Mouse (Mus musculus) common myeloid progenitor, adult 5-6 weeks (primary cell): ENCODE measurements at regions not wholly inside any gene's neighbourhood (a gene's known extent, or its start where the extent isn't known, plus 50 kb on each side); places are given as distances from the start of the nearest gene placed in this dataset.
A peak's percentile ranks its signal among the peaks of the same experiment; 100 is the strongest.

Experiments used
- ATAC-seq: replicated peaks from 2 replicates; pipeline ENCODE4 v1.8.0; 2016; ENCODE audit warnings: low read depth, mild to moderate bottlenecking, moderate TSS enrichment, inconsistent platforms; ENCODE audit not compliant: poor library complexity, severe bottlenecking

DNA sequence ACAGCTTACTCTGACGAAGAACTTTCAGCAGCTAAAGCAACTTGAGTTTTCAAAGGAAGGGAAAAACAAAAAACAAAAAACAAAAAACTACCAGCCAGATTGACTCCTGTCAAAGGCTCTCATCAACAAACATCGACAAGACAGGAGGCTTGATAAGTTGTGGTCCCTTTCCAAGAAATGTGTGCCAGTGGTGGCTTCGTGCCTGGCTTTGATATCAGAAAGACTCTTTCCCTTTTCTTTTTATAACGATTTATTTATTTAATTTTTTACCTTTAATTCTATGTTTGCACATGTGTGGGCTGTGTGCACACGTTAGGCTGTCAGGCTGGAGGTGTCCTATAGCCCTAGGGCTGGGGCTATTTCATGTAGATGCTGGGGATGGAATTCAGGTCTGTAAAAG, 60.4 kb downstream of the Dact1 start:
- ATAC-seq, result no peak

DNA sequence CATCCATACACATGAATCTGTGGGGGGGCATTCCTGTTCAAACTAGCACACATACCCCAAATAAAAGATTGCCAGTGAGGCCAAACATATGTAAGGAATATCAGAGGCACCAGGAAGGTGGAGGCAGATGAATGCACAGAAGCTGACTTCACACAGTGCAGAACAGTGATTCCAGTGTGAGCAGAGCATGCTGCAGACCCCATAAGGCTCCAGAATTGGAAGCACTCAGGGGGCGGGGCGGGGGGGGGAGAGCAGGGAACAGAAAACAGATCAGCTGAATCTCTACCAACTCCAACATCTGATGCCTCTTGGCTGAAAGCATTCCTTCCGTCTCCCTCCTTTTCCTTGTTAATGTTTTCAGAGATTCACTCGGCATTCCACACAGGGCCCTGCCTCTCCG, 62.3 kb downstream of the Dact1 start:
- no peak for ATAC-seq

DNA sequence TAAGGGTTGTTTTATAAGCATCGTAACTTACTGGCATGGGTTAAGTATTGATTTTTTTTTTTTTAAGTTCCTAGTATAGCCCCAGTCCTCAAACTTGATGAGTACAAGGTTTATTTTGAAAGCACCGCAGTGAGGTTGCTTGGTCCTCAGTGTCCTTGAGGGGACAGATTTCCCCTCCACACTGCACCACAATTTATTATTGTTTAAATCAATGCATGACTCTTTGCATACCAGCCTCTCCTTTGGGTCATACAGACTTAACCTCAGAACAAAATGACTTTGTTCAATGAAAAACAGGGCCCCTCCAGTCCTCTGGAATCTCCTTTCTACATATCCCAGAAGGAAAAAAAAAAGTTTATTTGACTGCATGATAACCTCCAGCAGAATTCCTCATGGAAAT, 63.9 kb downstream of the Dact1 start:
- ATAC-seq, result no peak

DNA sequence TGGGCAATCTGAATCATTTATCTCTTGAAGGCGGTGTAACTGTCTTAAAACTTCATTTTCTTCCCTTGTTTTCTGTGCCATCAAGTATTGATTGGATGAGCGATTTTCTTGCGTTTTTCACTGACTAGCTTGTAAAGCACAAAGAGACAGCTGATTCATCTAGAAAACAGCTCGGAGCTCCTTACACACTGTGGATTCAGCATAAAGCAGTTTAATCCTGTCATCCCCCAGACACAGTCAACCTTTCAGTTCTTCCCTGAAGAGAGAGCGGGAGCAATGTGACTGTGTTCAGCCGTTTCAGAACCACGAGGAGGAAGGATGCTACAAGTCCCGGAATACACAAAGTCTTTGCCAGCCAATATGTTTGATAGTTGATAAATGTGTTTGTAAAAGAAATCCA, 66.8 kb downstream of the Dact1 start:
- no peak for ATAC-seq

DNA sequence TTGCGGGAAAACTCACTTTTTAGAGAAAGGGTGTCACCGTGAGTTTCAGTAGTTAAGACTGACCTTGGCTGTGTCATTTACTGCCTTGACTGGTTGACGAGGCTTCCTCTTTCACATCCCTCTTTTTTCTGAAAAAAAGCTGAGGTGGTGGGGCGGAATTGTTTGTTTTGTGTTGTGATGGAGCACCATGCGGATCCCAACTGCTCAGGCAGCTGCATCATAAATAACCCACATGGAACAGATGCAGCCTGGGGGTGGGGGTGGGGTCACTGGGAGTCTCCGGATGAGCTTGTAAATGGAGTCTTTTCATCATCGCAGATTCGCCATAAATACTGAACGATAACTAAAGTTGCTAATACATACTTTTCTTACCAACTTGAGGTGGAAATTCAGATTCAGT, 67.3 kb downstream of the Dact1 start:
- peak; percentile 39 for ATAC-seq

DNA sequence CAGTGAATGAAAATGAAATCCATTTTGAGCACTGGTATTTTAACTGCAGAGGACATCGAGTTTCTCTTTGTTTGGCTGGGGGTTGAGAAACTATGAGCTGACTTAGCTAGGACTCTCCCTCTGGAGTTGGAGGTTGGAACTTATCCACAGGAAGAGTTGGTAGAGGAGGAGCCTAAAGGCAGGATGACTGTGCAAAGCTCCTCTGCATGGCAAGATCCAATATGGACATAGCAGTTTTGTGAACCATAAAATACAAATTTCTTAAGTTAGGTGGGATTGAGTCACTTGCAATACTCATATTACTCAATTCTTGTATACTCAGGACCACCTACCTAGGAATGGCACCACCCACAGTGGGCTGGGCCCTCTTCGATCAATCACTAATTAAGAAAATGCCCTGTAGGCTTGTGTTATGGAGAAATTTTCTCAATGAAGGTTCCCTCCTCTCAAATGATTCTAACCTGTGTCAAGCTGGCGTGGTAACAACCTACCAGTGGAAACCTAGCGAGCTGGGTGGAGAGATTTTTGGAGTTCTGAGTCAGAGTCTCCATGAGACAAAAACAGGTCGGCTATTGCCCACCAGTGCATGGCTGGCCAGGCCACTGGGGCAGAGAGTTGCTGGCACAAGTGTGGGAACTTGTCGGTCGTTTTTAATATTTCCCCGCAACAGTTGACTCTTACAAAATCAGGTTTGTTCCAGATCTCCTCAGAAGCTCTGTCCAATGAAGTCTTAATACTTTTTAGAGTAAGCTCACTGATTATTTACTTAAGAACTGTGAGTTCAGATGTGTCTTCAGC, 70.1 kb downstream of the Dact1 start:
- ATAC-seq, result no peak

DNA sequence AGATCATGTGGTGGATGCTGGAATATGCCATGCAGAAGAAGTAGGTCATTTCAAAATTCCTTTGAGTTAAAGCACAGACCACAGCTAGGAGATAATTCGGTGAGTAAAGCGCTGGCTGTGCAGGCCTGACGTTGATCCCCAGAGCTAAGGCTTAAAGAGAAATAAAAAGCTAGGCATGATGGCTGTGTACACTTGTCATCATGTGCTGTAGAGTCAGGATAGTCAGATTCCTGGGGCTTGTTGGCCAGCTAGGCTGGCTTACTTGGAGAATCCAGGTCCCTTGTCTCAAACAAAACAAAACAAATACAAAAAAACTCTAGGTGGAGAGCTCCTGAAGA, 70.7 kb downstream of the Dact1 start:
- no peak for ATAC-seq

DNA sequence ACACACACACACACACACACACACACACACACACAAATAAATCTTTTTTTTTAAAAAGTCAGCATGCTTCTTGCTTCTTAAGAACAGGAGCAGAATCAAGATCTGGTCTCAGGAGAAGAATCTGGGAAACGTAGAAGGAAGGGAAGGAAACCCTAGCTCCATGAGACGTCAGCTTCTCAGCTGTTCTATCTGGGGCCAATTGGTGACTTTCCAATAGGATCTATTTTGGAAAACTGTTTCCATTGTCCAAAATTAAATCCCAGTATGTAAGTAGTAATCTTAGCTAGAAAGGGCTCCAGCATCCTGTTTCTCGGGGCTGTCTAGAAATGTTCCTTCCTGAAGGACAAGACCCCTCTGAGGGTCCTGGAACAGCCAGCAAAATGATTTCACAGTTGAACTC, 76.6 kb downstream of the Dact1 start:
- no peak for ATAC-seq

DNA sequence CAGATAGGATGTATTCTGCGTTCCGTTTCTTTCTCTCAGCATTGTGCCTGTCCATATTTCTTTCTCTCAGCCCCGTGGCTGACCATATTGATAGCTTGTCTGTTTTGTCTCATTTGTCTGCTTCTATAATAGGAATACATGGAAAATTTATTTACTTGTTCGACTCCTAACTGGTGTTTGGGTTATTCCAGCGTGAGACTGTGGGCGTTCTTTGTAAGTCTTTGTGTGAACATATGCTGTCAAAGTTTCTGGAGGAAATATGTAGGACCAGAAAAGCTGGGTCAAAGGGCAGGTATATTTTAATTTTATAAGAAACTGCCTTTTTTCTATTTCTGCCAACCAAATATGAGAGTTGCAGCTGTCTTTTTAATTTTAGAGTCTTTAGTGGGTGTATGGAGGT, 81.8 kb downstream of the Dact1 start:
- no peak for ATAC-seq

DNA sequence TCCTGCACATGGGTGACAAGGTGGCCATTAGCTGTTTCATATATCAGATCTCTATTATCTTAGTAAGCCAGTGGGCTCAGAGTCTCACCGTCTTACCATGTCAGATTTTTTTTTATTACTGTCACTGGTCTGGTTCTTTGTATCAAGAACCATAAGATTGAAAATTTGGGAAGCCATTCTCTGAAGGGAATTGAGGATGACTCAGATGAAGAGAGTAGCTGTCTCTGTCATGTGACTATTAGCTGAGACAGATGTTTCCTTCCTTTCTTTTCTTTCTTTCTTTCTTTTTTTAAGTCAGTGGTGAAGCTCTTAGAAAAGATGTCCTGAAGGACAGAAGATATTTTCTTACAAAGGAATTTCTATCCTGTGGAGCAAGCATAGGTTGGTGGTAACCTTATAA, 84.1 kb downstream of the Dact1 start:
- no peak for ATAC-seq

DNA sequence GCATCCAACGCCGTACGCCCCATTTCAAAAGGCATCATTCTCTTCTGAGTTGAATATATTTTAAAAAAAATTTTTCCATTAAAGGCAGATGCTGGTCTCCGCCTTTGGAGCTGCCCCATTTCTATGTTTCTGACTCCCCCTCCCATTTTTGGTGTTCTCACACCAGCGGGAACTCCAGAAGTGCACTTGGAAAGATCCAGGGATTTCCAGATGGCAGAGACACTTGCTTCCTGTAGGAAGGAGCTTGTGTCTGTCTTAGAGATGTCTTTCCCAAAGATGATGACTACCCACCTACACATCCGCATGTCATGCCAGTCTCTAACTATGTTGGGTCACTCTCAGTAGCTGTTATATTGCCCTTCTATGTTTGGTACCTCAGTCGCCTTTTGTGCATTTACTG, 87.8 kb downstream of the Dact1 start:
- ATAC-seq, result no peak

DNA sequence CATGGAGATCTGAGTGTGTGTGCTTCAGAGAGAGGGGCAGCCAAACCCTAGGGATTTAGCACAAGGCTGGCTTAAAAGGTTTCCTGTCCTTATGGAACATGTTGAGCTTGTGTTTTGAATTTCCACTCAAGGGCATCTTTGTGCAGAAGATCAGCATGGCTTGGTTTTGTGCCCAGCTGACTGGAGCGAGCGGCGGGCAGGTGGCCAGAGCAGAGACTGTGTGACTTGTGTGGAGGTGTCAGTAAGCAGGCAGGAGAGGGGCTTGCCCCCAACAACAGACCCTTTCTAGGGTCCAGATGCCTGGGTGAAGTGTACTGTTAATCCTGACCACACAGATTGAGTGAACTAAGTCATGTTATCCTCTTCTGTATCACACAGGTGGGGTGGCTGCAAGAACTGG, 89.0 kb downstream of the Dact1 start:
- no peak for ATAC-seq

DNA sequence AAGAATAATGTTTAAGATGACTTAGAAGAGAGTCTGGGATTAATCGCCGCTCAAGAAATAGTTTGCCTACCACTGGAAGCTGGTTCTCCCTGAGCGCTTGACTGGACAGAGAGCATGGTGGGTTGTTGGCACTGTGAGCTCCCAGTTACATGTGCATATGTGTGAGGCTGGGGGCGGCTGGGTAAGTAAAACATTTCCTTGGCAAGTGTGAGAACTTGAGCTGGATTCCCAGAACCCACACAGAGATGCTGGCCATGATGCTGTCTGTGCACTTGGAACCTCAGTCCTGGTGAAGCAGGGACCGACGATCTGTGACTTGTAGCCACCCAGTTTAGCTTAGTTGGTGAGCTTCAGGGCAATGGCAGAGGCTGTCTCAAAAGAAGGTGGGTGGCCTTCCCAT, 90.5 kb downstream of the Dact1 start:
- no peak for ATAC-seq

DNA sequence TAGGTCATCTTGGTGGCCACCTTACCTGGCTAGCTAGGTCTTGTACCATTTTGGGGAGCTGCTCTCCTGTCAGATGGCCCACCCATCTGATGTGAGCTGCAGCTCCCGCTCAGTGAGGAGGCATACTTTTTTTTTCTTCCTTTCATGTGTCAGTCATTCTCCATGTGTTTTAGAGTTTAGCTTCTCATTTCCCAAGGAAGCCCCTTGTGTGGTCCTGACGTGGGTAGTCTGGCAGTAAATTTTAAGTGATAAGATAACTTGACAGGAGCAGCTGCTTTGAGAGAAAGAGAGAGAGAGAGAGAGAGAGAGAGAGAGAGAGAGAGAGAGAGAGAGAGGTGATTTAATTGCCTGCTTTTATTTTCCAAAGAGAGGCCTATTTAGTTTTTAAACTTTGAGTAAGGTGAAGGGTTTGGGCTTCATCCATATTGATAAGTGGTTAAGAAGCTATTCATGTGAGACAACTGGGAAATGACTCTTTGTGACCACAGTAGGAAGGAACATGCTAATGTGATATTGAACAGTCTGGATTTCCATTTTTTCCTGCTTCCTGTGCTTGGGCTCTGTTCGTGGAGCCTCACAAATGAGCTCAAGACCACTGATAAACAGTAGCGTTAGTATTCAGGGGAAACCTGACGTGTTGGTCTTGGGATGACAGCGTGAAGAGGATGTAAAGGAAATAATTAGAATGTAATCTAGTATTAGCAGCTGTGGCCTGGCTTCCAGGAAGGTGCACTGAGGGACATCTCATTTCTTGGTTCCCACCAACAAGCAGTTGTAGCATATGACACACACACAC, 92.1 kb downstream of the Dact1 start:
- ATAC-seq, result 0 out of 2 replicates have a peak, but pooled peaks have one; percentile 22

DNA sequence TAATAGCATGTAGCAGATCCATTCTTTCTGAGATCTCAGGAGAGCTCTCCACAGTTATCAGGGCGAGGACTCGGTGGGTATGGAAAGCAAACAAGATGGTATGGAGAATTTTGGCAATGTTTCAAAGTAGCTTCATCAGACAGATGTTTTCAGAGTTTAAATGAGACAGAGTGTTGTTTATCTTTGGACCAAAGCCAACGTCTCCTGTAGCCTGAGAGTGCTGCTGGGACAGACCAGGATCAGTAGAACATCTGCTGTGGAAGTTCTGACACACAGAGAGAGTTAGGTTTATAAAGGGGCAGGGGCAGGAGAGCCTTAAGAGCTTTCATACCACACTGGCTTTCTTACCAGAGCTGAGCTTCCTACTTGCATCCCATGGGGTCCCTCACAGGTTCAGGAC, 97.6 kb downstream of the Dact1 start:
- ATAC-seq, result no peak

DNA sequence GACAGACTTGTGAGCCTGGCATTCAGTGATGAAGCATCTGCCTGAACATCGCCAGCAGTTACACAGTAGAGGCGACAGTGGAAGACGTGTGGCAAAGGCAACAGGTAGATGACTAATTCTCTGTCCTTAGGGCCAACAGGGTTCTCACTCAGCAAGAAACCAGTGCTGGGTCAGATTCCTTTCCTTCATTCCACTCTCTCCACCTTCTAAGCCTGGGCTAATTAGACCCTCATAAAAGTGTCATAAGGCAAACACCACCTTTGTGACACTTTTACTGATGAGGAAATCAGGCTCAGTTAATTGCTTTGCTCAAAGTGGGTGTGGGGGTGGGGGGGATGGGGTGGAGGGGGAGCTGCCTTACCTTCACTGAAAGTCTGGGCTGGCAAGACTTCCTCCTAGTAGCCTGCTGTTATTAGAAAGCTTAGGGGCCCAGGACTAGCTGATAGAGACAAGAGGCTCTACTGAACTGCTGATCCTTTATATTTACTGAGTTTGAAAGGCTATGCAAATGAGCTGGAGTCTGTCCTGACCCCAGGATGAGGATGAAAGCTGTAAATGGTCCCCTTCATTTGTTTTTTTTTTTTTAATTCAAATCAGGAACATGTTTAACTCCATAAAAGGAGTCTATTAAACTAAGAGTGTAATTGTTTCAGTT, 98.8 kb downstream of the Dact1 start:
- ATAC-seq, result no peak

DNA sequence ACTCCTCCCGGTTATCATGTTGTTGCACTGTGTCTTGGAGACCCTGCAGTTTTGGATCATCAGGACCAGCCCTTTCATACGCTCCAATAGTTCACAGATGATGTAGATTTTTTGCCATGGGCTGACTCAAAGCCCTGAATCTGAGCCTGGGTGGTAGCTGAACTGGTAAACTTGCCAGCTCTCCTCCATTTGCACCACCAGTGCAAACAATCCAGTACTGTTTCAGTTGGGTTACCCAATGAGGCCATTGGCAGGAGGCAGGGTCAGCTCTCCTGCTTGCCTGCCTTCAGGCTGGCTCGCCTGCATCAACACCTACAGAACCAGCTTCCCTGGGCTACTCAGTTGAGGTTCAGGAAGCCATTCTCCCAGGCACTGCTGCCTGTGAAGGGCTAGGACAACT, 102.6 kb downstream of the Dact1 start:
- no peak for ATAC-seq

DNA sequence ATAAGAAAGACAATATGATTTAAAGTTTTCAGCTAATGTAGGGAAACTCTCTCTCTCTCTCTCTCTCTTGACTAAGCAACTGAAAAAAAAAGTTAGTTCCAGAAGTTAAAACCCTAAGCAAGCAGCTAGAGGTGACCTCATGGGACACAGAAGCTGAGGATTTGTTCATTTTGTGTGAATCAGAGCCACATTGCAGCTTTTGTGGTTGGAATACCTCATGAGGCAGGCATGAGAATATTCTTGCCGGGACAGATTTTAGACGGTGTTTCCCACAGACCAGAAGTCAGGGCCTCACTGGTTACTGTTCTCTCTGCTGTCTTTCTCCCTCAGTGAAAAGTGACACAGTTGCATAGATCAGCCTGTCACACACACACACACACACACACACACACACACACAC, 107.3 kb downstream of the Dact1 start:
- ATAC-seq, result no peak

DNA sequence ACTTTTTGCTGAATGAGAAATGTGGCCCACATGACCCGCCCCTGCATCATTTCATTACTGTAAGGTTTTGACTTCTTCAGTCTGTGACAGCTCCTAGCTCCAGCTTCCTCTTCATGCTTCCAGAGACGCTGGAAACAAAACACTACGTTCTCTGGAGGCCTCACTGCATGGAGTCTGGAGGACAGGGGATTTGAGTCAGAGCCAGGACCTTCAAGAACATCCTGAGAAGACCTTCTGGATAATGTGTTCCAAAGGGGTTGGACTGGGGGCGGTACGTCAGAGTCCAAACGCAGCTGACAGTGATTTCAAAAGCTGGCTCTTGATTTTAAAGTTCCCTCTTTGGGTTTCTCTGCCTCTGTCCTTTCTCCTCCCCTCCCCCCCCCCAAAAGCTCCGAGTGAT, 108.5 kb downstream of the Dact1 start:
- ATAC-seq, result no peak

DNA sequence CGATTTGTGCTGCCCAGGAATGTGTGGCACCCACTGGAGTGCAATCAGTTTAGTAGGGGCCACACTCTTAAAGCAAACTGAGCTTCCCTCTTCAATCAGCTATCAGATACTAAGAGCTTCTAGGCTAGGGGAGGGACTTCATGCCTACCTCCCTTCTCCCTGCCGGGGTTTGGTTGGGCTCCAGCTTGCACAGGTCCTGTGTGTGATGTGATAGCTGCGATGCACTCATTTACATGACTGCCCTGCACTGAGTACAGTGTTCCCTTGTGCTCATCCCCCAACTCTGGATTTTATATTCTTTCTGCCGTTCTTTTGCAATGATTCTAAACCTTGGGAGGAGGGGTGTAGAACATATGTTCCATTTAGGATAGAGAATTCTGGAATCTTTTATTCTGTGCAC, 109.5 kb downstream of the Dact1 start:
- no peak for ATAC-seq

DNA sequence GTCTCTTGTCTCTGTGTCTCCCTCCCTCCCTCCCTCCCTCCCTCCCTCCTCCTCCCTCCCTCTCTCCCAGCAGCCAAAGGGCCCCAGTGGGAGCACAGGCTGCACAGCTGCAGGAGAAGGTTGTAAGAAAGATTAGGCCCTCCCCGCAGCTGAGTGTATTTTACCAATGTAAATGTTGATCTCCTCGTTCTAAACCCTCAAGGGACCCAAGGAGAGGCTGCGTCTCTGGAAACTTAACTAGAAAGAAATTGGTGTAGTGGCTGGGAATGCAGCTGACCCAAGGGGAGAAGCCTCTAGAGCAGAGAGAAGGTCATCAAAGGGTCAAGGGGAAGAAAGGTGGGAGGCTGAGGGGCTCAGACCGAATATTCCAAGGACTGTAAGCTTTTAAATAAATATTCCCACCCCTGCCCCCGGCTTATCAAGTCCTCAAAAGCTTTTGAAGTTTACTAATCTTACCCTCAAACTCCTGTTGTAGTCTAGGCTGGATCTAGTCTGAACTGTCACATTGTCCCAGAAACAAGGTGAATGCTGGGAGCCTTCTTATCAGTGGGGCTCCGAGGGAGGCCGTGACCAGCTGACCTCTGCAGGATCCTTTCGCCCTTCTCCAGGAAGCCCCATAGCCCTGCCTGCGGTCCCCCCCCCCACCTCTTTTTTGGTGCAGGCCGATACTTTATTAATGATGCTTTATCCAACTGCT, 116.5 kb downstream of the Dact1 start:
- ATAC-seq, result no peak
